Mouse (Mus musculus): Measurements from ENCODE around the gene Ina.

Gene Ina

DNA sequence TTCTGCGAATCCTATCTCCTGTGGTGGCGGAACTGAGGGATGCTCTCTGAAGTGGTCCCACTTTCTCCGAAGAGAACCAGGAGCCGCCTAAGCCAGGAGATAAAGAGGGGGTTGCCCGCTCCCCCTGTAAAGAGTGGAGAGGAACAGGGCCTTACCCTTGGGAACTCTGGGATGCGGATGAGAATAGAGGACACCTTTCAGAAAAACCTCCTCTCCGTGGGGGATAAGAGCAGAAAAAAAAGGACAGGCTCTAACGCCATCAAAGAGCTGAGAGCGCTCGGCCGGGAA is 395 bp upstream of the Ina start:
- no peak for DNase-seq (ENCODE audit: low spot score)

DNA sequence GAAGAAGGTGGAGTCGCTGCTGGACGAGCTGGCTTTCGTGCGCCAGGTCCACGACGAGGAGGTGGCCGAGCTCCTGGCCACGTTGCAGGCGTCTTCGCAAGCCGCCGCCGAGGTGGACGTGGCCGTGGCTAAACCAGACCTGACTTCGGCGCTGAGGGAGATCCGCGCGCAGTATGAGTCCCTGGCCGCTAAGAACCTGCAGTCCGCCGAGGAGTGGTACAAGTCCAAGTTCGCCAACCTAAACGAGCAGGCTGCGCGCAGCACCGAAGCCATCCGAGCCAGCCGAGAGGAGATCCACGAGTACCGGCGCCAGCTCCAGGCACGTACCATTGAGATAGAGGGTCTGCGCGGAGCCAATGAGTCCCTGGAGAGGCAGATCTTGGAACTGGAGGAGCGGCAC is 898 bp downstream of the Ina start:
- DNase-seq (ENCODE audit: low spot score), result no peak

DNA sequence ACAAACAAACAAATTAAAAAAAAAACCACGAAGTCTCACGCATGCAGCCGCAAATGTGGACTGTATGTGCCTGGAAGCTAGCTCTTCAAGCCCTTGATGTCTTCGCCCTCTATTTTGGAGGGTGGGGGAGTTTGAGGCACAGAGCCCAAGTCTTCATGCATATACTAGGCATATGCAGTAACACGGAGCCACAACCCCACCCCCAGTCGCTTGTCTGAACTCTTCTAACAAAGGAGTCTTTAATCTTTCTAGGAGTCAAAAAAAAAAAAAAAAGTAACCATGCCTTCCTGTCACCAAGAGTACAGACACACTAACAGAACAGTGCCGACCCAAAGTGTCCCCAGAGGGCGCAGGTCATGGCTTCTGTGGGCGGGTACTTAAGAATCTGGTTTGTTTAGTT is 1.5 kb downstream of the Ina start:
- peak; percentile 21 for DNase-seq (ENCODE audit: low spot score)

DNA sequence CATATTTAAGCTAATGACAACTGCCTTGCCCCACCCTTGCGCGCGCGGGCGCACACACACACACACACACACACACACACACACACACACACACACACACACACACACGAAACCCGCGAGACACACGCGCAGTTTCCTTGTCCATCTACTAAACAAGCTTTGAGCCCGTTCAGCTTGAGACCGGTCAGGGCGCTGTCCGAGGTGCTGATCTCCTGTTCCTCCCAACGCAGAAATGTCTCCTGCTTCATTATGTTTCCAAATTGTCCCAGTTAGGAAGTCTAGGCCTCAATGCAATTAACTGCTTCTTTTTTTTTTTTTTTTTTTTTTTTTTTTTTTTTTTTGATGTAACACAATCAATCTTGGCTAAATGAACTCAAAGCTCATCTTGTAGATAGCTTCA is 2.0 kb downstream of the Ina start:
- DNase-seq (ENCODE audit: low spot score), result peak; percentile 85

DNA sequence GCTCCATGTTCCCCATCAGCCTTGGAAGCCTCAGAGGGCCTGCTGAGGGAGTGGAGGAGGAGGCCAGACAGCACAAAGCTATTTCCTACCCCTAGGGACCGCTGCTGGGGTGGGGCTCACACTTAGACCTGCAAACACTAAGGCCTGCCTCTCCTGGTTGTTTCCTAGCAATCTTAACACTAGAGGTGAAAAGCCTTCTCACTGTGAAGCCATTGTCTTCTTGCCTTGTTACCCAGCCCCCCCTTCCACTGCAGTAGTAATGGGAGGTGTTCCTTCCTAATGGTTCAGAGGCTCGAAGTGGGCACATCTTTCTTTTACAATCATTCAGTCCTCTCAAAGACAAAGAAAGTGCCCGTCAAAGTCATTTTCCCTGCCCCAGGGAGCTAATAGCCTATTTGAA is 3.3 kb downstream of the Ina start:
- DNase-seq (ENCODE audit: low spot score), result peak; percentile 51

DNA sequence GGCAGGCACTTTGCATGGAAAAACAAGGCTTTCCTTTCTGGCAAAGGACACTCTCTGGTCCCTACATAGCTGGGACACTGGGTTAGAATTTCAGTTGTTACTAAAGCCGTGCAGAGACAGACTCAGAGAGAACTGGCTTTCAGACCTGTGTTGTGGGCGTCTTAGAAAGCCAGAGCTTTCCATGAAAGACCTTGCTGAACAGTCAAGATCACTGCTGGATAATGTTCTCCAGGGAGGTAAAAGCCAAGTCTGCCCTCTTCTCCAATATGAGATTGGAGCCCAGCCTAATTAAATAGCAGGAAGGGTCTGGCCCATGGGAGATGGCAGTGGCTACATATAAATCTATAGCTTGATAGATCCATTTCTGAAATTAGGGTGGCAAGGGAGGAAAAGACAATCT is 3.8 kb downstream of the Ina start:
- no peak for DNase-seq (ENCODE audit: low spot score)

DNA sequence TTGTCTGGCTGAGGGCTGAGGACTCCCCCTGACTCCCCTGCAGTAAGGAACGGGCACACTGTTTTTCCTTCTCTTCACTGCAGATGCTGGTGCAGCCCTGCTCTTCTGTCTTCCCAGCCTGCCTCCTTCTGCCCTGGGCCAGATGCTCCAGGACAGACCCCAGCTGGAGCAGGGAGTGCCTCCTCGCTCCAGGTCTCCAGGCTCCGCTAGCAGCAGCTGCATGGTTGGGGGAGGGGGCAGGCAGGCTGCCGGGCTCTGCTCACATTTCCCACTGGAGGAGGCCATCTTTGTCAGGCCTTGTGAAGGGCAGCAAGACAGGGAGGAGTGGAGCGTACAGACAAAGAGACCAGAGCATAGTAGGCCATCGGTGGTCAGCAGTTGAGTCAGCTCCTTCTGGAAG is 4.8 kb downstream of the Ina start:
- DNase-seq (ENCODE audit: low spot score), result peak; percentile 55

DNA sequence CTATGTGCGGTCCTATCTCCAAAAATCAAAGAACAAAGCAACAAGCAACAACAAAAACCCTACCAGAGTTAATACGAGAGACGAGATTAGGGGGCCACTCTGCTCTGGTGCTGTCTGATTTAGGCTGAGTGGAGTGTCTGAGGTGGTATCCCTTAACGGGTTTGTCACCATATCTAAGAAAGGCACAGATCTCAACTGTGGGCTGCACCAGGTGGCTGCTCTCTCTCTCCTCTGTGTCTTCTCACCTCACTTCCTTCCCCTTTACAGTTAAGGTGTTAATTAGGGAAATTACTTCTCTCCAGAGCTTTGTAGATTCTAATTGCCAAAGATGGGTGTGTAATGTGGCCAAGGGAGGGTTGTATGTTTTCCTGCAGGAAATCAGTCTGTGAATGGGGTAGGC is 8.2 kb downstream of the Ina start:
- no peak for DNase-seq (ENCODE audit: low spot score)

DNA sequence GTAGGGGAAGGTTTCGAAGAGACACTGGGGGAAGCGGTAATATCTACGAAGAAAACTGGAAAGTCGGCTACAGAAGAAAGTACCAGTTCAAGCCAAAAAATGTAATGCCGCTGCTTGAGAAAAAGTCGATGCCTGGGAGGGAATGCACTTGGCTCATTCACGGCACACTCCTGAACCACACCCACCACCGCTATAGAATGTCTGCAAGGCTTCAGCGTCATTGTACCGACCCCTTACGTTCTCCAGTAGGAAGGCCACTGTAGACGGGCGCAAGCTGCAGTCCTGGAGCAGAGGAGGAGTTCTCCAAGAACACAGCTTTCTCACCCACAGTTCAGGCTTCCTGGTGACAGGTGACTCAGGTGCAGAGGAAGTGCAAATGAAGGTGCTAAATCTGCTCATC is 9.0 kb downstream of the Ina start:
- no peak for DNase-seq (ENCODE audit: low spot score)

DNA sequence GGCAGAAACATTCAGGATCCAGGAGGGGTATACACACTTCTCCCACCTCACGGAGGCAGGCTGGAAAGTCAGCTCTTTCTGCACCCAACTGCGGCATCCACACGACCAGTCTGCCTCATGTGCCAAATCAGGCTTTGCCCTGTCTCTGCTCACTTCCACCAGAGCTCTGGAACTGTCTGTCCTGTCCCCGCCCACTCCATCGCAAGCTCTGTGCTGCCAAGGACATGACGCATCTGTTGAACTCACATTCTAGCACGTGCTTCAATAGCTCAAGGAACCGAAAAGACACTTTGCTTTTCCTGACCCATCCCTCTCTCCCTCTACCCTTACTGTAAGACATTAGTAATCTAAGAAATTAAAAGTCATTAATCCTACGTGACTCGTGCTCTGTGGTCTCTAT is 10.5 kb downstream of the Ina start:
- DNase-seq (ENCODE audit: low spot score), result no peak

DNA sequence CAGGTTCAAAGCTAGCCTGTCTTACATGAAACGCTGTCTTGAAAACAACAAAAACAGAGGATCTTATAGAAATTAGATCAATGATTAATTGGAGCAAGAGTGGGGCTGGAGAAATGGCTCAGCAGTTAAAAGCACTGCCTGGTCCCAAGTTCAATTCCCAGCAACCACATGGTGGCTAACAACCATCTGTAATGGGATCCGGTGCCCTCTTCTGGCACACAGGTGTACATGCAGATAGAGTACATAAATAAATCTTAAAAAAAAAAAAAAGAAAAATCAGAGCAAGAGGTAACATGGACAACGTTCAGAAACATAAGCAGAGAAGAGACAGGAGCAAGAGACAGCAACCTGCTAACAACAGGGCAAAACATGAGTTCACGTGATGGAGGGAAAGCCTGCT is 12.0 kb downstream of the Ina start:
- DNase-seq (ENCODE audit: low spot score), result no peak

DNA sequence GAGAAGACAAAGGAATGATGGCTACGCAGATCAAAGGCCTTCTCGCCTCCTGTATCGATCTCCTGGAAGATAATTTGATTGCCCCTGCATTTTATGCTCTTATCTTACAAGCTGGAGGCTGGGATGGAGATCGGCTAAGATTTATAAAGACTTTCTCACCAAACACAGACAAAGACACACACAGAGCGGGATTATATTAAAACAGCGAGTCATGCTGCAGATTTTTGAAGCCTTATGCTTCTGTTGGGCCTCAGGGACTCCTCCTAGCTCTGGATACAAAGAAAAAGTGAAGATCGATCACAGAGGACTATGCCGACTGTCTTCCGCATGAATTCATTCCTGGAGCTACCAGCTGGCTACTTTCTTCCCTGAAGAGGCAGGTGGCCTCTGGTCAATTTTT is 15.3 kb downstream of the Ina start:
- DNase-seq (ENCODE audit: low spot score), result peak; percentile 52

DNA sequence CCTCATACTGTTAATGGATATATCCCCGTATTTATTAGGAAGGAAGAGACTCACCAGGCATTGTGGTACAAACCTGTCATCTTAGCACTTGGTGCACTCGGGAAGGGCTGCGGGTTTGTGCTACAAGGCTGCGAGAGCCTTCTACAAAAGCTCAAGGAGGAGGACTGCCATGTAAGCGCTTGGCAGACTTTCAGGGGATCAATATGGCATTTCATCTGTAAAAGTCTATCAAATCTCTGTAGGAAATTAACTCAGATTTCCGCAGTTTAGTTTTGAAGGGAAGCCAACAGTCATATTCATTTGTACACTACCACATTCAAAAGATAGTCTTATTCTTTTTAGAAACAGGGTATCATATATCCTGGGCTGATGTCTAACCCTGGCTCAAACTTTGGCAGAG is 17.3 kb downstream of the Ina start:
- no peak for DNase-seq (ENCODE audit: low spot score)

DNA sequence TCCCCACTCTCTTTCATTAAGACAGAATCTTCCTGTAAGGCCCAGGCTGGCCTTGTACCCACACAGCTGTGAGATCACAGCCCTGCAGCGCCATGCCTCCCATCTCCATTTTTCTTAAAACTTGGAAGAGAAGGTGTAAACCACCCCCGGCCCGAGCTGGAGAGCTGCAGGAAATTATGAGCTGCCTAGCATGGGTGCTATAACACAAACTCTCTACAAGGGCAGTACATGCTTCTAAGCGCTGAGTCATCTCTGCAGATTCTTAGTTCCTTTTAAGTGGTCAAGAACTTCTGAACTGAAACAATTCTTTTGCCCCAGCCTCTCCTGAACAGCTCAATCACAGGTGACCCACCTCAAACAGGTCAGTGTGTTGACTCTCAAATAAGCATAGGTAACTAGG is 20.4 kb downstream of the Ina start:
- no peak for DNase-seq (ENCODE audit: low spot score)

DNA sequence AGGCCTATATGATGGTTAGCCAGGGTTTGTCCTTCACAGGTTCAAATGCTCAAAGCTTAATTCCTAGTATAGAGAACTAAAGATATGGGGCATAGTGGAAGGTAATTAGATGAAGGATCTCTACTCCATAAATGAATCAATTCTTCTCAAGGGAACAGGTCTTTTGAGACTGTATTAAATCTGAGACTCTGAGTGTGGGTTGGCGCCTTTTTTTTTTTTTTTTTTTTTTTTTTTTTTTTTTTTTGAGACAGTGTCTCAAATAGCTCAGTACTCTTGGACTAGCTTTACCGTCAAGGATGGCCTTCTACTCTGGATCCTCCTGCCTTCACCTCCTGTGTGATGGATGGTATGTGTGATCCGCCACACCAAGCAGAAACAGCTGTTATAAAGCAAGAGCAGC is 22.1 kb downstream of the Ina start:
- no peak for DNase-seq (ENCODE audit: low spot score)

DNA sequence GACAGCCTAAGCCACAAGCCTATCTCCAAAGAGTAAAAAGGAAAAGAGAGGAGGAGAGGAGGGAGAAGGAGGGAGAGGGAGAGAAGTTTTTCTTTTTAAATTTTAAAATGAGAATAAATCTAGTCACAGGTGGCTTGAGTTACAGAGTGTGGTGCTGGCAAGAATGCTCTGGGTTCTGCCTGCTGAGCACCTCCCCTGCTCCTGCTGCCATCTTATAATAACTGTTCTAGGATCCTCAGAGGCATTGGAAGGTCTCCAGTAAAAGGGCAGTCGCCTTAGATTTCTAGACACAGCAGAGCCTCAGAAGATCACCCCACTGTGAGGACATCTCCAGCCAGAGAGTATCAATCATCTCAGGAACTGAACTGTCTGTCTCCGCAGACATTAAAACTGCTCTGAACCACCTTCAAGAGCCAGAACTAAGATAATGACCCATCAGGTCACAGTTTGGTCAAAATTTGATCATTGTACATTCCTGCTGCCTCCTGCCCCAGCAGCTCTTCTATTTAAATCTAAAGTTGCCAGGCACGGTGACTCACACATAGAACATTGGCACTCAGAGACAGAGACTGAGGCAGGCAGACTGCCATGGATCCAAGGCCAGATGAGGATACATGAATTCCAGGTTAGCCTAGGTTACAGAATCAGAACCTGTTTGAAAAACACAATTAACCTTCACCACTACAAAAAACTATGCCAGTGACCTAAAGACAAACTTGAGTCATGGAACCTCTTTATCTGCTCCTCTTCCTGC is 26.4 kb downstream of the Ina start:
- no peak for DNase-seq (ENCODE audit: low spot score)

DNA sequence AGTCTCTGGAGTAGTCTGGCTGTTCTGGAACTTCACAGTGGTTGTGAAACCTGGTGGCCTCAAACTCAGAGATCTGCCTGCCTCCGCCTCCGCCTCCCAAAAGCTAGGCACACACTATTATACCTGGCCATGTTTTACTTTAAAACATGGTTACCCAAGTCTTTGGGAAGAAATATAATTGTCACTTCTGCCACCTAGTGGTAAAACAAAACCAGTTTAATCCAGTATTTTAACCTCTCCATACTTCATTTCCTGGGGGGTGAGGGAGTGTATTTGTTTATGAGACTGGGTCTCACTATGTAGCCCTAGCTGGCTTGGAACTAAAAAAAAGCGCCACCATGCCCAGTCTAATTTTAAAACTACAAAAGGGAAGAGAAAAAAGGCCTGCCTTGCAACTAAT is 29.1 kb downstream of the Ina start:
- DNase-seq (ENCODE audit: low spot score), result peak; percentile 59

DNA sequence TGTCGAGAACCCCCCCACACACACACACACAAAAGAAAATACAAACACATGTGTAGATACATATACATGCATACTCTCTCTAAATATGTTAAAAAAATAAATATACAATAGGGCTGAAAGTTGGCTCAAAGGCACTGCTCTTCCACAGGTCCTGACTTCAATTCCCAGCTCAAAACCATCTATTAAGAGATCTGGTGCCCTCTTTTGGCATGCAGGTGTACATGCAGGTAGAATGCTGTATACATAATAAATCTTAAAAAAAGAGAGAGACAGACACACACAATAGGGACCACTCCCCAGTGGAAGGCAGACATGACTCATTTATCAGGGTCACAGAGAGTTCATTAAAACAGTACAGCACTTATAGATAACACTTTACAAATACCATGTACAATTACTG is 31.8 kb downstream of the Ina start:
- no peak for DNase-seq (ENCODE audit: low spot score)

DNA sequence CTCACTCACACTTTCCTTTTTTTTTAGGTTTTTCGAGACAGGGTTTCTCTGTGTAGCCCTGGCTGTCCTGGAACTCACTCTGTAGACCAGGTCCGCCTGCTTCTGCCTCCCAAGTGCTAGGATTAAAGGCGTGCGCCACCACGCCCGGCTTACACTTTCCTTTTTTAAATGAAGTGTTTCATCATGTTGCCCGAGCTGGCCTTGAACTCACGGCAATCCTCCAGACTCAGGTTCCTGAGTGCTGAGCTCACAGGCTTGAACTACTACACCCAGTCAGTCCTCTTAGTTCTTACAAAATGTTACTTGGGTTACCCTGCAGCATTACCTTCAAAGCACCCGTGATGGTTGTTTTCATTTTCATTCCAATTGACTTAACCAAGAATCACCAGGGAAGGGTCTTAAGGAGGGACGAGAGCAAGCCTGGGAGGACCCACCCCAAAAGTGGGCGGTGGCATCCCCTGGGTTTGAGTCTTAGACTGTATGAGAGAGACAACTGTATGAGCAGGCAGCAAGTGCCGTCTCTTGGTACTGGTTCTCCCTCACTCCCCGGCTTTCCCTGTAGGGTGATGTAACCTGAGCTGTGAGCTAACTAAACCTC is 32.8 kb downstream of the Ina start:
- DNase-seq (ENCODE audit: low spot score), result no peak

DNA sequence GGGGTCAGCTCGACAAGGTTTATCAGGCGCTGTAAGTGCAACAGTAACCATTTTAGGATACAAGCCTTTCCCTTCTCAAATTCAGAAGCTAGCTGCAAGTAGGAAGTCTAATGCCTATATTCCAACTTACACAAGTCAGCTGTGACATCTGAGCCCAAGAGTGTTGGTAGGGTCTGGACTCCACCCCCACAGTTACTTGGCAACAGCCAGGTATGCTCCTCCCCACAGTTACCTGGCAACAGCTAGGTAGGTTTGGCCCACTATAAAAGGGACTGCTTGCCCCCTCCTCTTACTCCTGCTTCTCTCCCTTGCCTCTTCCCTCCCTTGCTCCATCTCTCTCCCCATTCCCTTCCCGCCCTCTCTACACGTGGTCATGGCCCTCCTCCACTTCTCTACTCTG is 34.6 kb downstream of the Ina start:
- DNase-seq (ENCODE audit: low spot score), result no peak

DNA sequence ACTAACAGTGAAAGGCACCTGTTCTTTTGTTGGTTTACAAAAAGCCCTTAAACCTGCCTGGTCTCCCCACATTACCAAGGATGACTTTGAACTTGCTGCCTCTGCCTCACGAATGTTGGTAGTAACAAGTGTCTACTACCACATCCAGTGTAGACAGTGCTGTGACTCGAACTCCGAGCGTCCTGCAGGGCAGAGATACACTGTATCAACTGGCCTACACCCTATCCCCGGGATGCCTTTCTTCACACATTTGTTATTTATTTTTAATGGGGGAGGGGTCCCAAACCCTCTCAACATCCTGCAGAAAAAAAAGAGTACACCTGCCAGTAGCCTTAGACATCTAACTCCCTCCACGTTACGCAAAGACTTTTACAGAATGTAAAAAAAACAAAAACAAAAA is 35.3 kb downstream of the Ina start:
- DNase-seq (ENCODE audit: low spot score), result peak; percentile 16

DNA sequence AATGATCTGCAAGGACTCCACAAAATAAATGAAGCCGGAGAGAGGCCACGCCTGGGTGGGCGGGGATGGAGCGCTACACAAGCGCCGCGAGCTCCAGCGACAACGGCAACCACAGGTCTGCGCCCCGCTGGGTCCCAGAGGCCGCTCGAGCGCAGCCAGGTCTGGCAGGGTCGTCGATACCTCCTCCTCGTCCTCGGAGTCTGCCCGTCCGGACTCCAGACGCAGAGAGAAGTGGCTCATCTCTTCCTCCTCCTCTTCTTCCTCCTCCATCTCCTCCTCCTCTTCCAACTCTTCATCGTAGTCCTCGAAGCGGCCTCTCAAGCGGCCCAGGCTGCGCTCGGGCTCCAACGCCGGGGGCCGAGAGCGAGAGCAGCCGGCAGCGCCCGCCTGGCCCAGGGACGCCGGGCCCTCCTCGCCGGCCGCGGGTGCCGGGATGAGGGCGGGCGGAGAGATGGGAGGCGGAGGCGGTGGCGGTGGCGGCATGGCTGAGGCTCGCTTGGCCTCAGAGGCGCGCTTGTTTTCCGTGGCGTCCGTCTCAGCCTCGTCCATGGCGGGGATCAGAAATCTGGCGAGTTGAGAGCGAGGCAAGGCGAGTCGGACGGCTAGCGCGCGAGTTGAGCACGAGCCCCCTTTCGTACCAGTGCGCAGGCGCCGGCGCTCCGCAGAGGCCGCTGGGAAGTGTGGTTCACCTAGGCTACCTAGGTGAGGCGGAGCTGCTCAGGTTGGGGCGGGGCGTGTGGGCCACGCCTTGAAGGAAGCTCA is 36.0 kb downstream of the Ina start, which contains the start of gene Pcgf6:
TSS of gene Pcgf6 (minus strand) at position 636 of the 762 bp plus-strand sequence.
- DNase-seq (ENCODE audit: low spot score), result peak; percentile 84

DNA sequence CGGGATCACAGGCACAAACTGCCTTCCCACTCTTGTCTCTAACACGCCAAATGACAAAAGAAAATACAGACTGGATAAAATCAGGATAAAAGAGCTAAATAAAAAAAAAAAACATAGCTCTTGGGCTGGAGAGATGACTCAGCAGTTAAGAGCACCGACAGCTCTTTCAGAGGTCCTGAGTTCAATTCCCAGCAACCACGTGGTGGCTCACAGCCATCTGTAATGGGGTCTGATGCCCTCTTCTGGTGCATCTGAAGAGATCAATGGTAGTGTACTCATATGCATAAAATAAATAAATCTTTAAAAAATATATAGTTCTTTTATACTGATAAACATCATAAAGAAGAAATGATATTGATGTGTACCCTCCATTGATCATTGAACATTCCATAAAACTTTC is 38.4 kb downstream of the Ina start:
- no peak for DNase-seq (ENCODE audit: low spot score)

DNA sequence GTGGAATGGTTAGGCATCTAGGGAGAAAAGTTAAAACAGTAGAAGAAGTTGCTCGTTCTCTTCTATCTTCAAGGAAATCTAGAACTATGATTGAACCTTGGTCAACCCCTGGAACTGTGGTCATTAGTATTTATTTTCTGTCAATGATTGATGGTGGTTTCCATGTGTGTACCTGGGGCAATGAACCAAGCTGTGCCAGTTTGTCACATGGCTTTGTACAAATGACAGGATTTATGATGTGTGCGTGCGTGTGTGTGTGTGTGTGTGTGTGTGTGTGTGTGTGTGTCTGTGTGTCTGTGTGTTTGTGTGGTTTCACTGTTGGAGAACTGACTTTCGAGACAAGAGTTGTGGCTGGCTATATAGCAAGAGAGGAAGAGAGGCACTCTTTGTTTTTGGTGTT is 39.0 kb downstream of the Ina start:
- no peak for DNase-seq (ENCODE audit: low spot score)

Measured in retina, embryonic 14.5 days (tissue).